Mouse (Mus musculus) limb, embryonic 11.5 days (tissue): ENCODE results near the gene Kcnk4. TPM values are rescaled to one million over a fixed set of nuclear protein-coding genes. Genes with fewer than 3 reads are reported as not detected.

Source experiments
- ATAC-seq: fragments of 200-750 bp; cut with Nextera tagmentation; 2 replicates; pipeline ENCODE4 v1.8.0; 2017; ENCODE audit warnings: low read depth; ENCODE audit not compliant: insufficient number of reproducible peaks, low FRiP score, low TSS enrichment
- DNase-seq: peaks from one replicate; pipeline ENCODE4 v3.0.0-alpha.2; 2015; ENCODE audit warnings: low spot score
- H3K27ac ChIP-seq: fragments of 300-500 bp; sonication (generic); replicated peaks from 2 replicates; pipeline ENCODE4 v1.5.1; 2014; ENCODE audit warnings: low read depth, mild to moderate bottlenecking, low read length
- H3K27me3 ChIP-seq: fragments of 300-500 bp; sonication (generic); 2 replicates; pipeline ENCODE4 v1.6.1; 2014; ENCODE audit warnings: mild to moderate bottlenecking, low read length, mixed read lengths; ENCODE audit not compliant: control insufficient read depth, insufficient read depth
- H3K36me3 ChIP-seq: fragments of 300-500 bp; sonication (generic); 2 replicates; pipeline ENCODE4 v1.6.1; 2014; ENCODE audit warnings: mild to moderate bottlenecking, low read length, moderate library complexity, mixed read lengths; ENCODE audit not compliant: control insufficient read depth, insufficient read depth
- H3K4me1 ChIP-seq: fragments of 300-500 bp; sonication (generic); 2 replicates; pipeline ENCODE4 v1.6.1; 2014; ENCODE audit warnings: low read length, mixed read lengths; ENCODE audit not compliant: control insufficient read depth, insufficient read depth
- H3K4me2 ChIP-seq: fragments of 300-500 bp; sonication (generic); 2 replicates; pipeline ENCODE4 v1.6.1; 2014; ENCODE audit warnings: low read depth, mild to moderate bottlenecking, moderate library complexity; ENCODE audit not compliant: severe bottlenecking
- H3K4me3 ChIP-seq: fragments of 300-500 bp; sonication (generic); 2 replicates; pipeline ENCODE4 v1.5.1; 2014; ENCODE audit warnings: low read depth, low read length
- H3K9ac ChIP-seq: fragments of 300-500 bp; sonication (generic); 2 replicates; pipeline ENCODE4 v1.6.1; 2014; ENCODE audit warnings: mild to moderate bottlenecking, low read length
- H3K9me3 ChIP-seq: fragments of 300-500 bp; sonication (generic); 2 replicates; pipeline ENCODE4 v1.6.1; 2016; ENCODE audit warnings: low read length; ENCODE audit not compliant: control insufficient read depth
- WGBS: fragments of 180-500 bp; shearing (Covaris S2); extraction: QIAGEN DNeasy Blood & Tissue Kit; methylation state at CpG from one replicate; pipeline ENCODE4 v1.1.7; 2014; 5-methylcytosine and 5-hydroxymethylcytosine counted together
- polyA plus RNA-seq: library from polyadenylated mRNA; unstranded; fragments of >200 nt; fragmentation: Nextera tagmentation; extraction: Ambion mirVana; gene quantifications from 2 replicates; pipeline ENCODE4 v1.2.1, GENCODE M21; 2014

Kcnk4 gene
- polyA plus RNA-seq, 1 experiment from 2014 or later, result 0.31 TPM

DNA sequence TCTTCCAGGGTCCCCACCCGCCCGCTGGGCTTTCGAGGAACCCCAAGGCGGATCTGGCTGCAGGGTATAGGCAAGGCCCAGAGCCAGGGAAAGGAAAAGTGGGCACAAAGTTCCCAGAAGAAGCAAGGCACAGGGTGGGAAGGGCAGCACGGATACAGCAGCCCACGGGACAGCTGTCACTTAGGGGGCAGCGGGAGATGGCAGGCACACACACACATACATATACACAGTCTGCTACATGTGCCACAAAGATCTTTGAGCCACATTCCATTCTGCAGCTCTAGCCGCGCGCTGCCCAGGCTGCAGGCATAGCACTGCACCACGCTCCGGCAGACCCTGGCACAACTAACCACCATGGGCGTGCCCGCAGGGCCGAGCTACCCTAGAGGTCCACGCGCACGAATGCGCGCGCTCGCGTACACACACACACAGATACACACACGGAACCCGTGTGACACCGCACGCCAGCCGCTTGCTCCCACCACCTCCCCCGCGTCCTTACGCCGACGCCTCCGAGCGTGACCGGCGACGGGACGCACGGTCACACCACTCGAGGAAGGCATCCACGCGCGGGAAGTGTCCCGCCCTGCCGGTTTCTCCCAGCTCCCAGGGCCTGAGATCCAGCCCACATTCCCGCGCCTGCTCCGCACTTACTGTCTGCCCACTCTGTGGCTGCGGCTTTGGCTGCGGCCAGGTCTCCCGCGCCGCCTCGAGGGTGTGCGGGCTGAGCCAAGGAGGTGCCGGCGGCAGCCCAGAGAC, 700 bp downstream of the Kcnk4 start:
- Histone ChIP-seq H3K27me3 (peaks cover 66% of the 10 kb centered on the region), H3K4me2 (peak overlapping the region; percentile 33), H3K36me3 (no peaks in the 10 kb centered on the region), H3K9ac (no peak overlapping the region), H3K9me3 (no peaks in the 10 kb centered on the region), H3K4me3 (peak overlapping the region; percentile 26), H3K27ac (no peak overlapping the region), H3K4me1 (peaks cover 7% of the 10 kb centered on the region)
- peak; percentile 26; the same call in 1 of the 2 replicates for ATAC-seq
- no peak for DNase-seq
- WGBS, result 3% methylated on average over 57 of the region's 58 CpGs

DNA sequence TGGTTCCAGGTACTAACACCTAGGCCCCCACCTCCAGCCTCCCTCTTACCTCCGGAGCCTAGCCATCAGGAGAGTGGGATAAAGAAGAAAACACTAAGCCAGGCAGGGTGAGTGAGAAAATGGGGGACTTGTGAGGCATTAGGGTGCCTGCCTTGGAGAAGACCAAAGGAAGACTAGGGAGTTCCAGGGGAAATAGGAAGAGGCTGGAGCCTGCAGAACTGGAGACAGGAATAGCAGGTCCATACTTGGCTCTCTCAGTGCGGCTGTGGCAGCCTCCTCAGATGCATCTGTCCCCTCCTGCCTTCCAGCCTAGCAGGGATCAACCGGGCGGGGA, 1.2 kb downstream of the Kcnk4 start:
- Histone ChIP-seq H3K4me2 (no peak overlapping the region), H3K27me3 (peaks cover 69% of the 10 kb centered on the region), H3K27ac (no peak overlapping the region), H3K9me3 (no peaks in the 10 kb centered on the region), H3K9ac (no peak overlapping the region), H3K4me3 (peak overlapping the region; percentile 26), H3K36me3 (no peaks in the 10 kb centered on the region), H3K4me1 (peaks cover 8% of the 10 kb centered on the region)
- 18% methylated on average over 4 of the region's 4 CpGs for WGBS
- ATAC-seq (no peak), DNase-seq (no peak)

DNA sequence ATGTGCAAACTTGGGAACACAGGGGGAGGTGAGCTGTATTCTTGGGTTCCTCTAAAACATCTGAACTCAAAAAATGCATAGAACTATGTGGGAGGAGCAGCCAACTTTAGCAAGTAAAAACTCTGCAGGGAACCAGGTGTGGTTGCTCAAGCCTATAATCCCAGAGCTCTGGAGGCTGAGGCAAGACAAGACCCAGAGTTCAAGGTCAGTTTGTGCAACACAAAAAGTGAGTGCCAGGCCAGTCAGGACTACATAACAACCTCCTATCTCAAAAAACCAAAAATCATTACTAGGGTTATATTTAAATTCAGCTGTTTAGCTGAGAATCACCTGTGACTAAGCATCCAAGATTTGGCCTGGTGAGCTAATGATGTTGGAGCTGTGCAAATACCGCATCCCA, 2.3 kb downstream of the Kcnk4 start:
- H3K9me3 ChIP-seq, result no peaks in the 10 kb centered on the region
- H3K27me3 ChIP-seq, result peaks cover 80% of the 10 kb centered on the region
- H3K36me3 ChIP-seq, result no peaks in the 10 kb centered on the region
- ATAC-seq (no peak), DNase-seq (no peak)
- no peak overlapping the region for H3K27ac ChIP-seq
- WGBS, result 62% methylated on average over 1 of the region's 1 CpGs
- no peak overlapping the region for H3K4me3 ChIP-seq
- no peak overlapping the region for H3K4me2 ChIP-seq
- peaks cover 9% of the 10 kb centered on the region for H3K4me1 ChIP-seq
- no peak overlapping the region for H3K9ac ChIP-seq

- no peak overlapping the region for H3K9ac ChIP-seq
- H3K27ac ChIP-seq, result no peak overlapping the region
- H3K9me3 ChIP-seq, result no peaks in the 10 kb centered on the region
- no peak overlapping the region for H3K4me2 ChIP-seq
- peaks cover 9% of the 10 kb centered on the region for H3K4me1 ChIP-seq
- H3K27me3 ChIP-seq, result peaks cover 86% of the 10 kb centered on the region
- ATAC-seq (no peak), DNase-seq (no peak)
- no peak overlapping the region for H3K4me3 ChIP-seq
- no peaks in the 10 kb centered on the region for H3K36me3 ChIP-seq
- 29% methylated on average over 2 of the region's 2 CpGs for WGBS
These were observed 3.3 kb downstream of the Kcnk4 start for GRCm38 (mm10) chr19:6931002-6931401.

DNA sequence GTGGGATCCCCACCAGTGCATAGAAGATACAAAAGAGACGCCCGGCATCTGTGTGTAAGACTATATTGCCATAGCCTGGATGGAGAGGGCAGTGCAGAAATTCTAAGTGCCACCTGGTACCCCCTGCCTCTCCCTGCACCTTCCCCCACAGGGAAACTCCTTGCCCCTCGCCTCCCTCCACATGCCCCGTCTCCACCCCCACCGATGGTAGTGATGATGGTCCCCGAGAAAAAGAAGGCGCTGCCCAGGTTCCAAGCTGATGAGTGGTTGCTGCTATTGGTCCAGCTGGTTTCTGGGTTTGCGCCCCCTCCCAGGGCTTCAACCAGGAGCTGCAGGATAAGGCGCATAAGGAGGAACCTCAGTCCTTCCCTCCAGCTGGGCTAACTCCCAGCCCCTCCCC, 6.2 kb downstream of the Kcnk4 start:
- Histone ChIP-seq H3K4me2 (no peak overlapping the region), H3K9me3 (no peaks in the 10 kb centered on the region), H3K27me3 (peaks cover 84% of the 10 kb centered on the region), H3K4me3 (no peak overlapping the region), H3K9ac (no peak overlapping the region), H3K4me1 (0 out of 2 replicates have a peak, but pooled peaks cover 2% of the 10 kb centered on the region), H3K36me3 (no peaks in the 10 kb centered on the region), H3K27ac (no peak overlapping the region)
- DNase-seq, result no peak
- no peak for ATAC-seq
- WGBS, result 19% methylated on average over 9 of the region's 9 CpGs

- H3K9ac ChIP-seq, result peak overlapping the region; percentile 27; the same call in 1 of the 2 replicates
- WGBS, result 10% methylated on average over 26 of the region's 26 CpGs
These were observed 7.6 kb downstream of the Kcnk4 start for GRCm38 (mm10) chr19:6926559-6927255.

GRCm38 (mm10) chr19:6925611-6926329, 8.5 kb downstream of the Kcnk4 start:
- no peak for DNase-seq
- Histone ChIP-seq H3K4me1 (peaks cover 5% of the 10 kb centered on the region), H3K4me3 (peak overlapping the region; percentile 2; the same call in 1 of the 2 replicates), H3K4me2 (no peak overlapping the region; the same call in 1 of the 2 replicates), H3K36me3 (no peaks in the 10 kb centered on the region), H3K27me3 (peaks cover 69% of the 10 kb centered on the region), H3K27ac (no peak overlapping the region), H3K9ac (no peak overlapping the region), H3K9me3 (no peaks in the 10 kb centered on the region)
- WGBS, result 7% methylated on average over 35 of the region's 40 CpGs
- ATAC-seq, result no peak

More at GRCm38 (mm10) chr19:6926559-6927255, 7.6 kb downstream of the Kcnk4 start:
- Histone ChIP-seq H3K27ac (no peak overlapping the region), H3K4me1 (peaks cover 2% of the 10 kb centered on the region; the same call in 1 of the 2 replicates), H3K9me3 (no peaks in the 10 kb centered on the region), H3K4me2 (peak overlapping the region; percentile 32), H3K4me3 (peak overlapping the region; percentile 15), H3K36me3 (no peaks in the 10 kb centered on the region), H3K27me3 (peaks cover 78% of the 10 kb centered on the region)
- DNase-seq (peak; percentile 68), ATAC-seq (no peak)

DNA sequence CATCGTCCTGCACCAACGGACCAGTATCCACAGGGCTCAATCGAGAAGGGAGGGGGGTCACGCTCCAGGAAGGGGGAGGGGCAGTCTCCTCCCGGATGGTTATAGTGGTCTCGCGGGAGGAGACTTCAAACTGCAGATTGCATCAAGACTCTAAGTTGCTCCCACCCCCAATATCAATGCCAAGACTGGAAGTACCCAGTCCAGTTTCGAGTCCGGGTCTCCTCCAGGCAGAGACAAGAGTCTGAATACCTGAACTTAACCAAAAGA, 9.1 kb downstream of the Kcnk4 start, which contains the start of gene Catsperz:
Gene Catsperz (minus strand): TSS at position 74 of the 267 bp plus-strand sequence.
- no peak within 1 kb of the TSS for H3K27ac ChIP-seq
- no peak for ATAC-seq
- peaks cover 7% of the 10 kb centered on the region for H3K4me1 ChIP-seq
- no peaks in the 10 kb centered on the region for H3K9me3 ChIP-seq
- 2% methylated on average over 9 of the region's 9 CpGs for WGBS
- peak within 1 kb of the TSS; percentile 2; the same call in 1 of the 2 replicates for H3K4me3 ChIP-seq
- no peak for DNase-seq
- H3K36me3 ChIP-seq, result no peaks in the 10 kb centered on the region
- no peak within 1 kb of the TSS for H3K9ac ChIP-seq
- peaks cover 67% of the 10 kb centered on the region for H3K27me3 ChIP-seq
- peak within 1 kb of the TSS; percentile 23; the same call in 1 of the 2 replicates for H3K4me2 ChIP-seq
